20 mouse cellular contexts compared by ENCODE assay signal in the genomic region with DNA sequence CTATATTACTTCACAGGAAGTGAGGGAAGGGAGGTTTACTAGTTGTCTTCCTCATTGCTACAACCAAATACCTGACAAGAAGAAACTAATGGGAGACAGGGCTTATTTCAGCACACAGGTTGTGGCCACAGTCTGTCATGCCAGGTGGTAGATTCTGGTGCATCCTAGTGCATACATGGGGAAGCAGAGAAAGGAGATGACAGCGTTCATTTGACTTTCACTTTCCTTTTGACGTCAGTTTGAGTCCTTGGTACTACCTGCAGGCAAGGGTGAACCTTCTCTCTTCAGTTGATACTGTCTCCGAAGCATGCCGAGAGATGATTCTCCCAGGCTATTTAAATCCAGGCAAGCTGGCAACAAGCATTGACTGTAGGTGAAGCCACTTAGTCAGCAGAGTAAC.
A peak's percentile ranks its signal among the peaks of the same experiment; 100 is the strongest.
DNase-seq lines count a peak whose midpoint lies in the region; ATAC-seq and TF ChIP-seq lines count a peak whose summit lies in the region.
"Had no signal": no experiment of that assay in that cellular context is flagged by ENCODE, and none has a peak within 500 bp of the region (broad histone marks: within the 10 kb centered on the region; RNA-seq: fewer than 3 reads in every experiment).

No protein-coding gene starts in this region.

- H3K9me3 ChIP-seq in MEL (replicated peaks; ENCODE audit: insufficient read depth, low read length) = no peaks in the 10 kb centered on the region
- no peaks in the 10 kb centered on the region for H3K9me3 ChIP-seq in midbrain, embryonic 10.5 days (replicated peaks)
- H3K9me3 ChIP-seq: embryonic facial prominence, embryonic 13.5 days; forebrain, embryonic 12.5 days; hindbrain, embryonic 12.5 days; limb, embryonic 13.5 days had no signal

- no peak overlapping the region for H3K4me3 ChIP-seq in heart, adult 2 months
- peak overlapping the region; percentile 17 to 29; a peak in 1 of 4 replicates for H3K4me3 ChIP-seq in MEL (ENCODE audit: control insufficient read depth in 1 of 2, insufficient read depth in 1 of 2, low read depth in 2 of 2, low read length in 2 of 2)
- no peak overlapping the region for H3K4me3 ChIP-seq in midbrain, embryonic 10.5 days
- H3K4me3 ChIP-seq: embryonic facial prominence, embryonic 13.5 days; forebrain, embryonic 12.5 days; hindbrain, embryonic 12.5 days; limb, embryonic 13.5 days had no signal

- no peak for TF ChIP-seq EP300 in heart, adult 2 months (IDR thresholded peaks at IDR 0.05; ENCODE audit: insufficient read depth, low read depth, low read length)
- TF ChIP-seq EP300 in MEL (IDR thresholded peaks at IDR 0.05; ENCODE audit: low read depth in 1 of 2, low read length in 2 of 2) = no peak

- H3K4me1 ChIP-seq in heart, adult 2 months (ENCODE audit: control insufficient read depth, insufficient read depth, low read length) = no peaks in the 10 kb centered on the region
- H3K4me1 ChIP-seq in MEL (ENCODE audit: control insufficient read depth in 1 of 2, insufficient read depth in 2 of 2, low read length in 2 of 2) = no peaks in the 10 kb centered on the region
- no peaks in the 10 kb centered on the region for H3K4me1 ChIP-seq in midbrain, embryonic 10.5 days
- H3K4me1 ChIP-seq: embryonic facial prominence, embryonic 13.5 days; forebrain, embryonic 12.5 days; hindbrain, embryonic 12.5 days; limb, embryonic 13.5 days had no signal

- DNase-seq in heart, adult 11 months = peak; percentile 66
- DNase-seq in heart, adult 2 months = no peak
- no peak for DNase-seq in MEL (ENCODE audit: low read depth, low spot score)
- DNase-seq in cerebellum, adult 9-11 months = peak; percentile 67
- no peak for DNase-seq in right cerebral cortex, postnatal 14 days
- no peak for DNase-seq in midbrain, embryonic 10.5 days (ENCODE audit: low spot score)
- DNase-seq: adrenal gland, adult 8-10 months; gastrocnemius, postnatal 10 days; kidney, adult 11 months; kidney, postnatal 25 days; layer of hippocampus, postnatal 36 days; lung, postnatal 36 days; midbrain, embryonic 14.5 days; spleen, adult 18-20 months had no signal

- no peaks in the 10 kb centered on the region for H3K36me3 ChIP-seq in heart, adult 2 months (ENCODE audit: control insufficient read depth, insufficient read depth, low read length)
- no peaks in the 10 kb centered on the region for H3K36me3 ChIP-seq in MEL (ENCODE audit: control insufficient read depth in 1 of 2, insufficient read depth in 2 of 2, low read length in 2 of 2)
- H3K36me3 ChIP-seq in midbrain, embryonic 10.5 days = no peaks in the 10 kb centered on the region
- H3K36me3 ChIP-seq: embryonic facial prominence, embryonic 13.5 days; forebrain, embryonic 12.5 days; hindbrain, embryonic 12.5 days; limb, embryonic 13.5 days had no signal

- no peak overlapping the region for H3K27ac ChIP-seq in heart, adult 2 months
- H3K27ac ChIP-seq in MEL (ENCODE audit: control insufficient read depth, low read depth, low read length) = no peak overlapping the region
- H3K27ac ChIP-seq in midbrain, embryonic 10.5 days (replicated peaks) = no peak overlapping the region
- H3K27ac ChIP-seq: embryonic facial prominence, embryonic 13.5 days; hindbrain, embryonic 12.5 days; limb, embryonic 13.5 days had no signal

- TF ChIP-seq RAD21 in MEL (IDR thresholded peaks at IDR 0.05; ENCODE audit: low read depth, low read length) = no peak

- WGBS in heart, adult 2 months = 70% methylated on average over 4 of the region's 4 CpGs
- 92% methylated on average over 4 of the region's 4 CpGs for WGBS in midbrain, embryonic 10.5 days

- intact Hi-C loops in heart, adult 2 months (cut with DNase I) = no loop called here

- H3K9ac ChIP-seq in heart, adult 2 months (ENCODE audit: low read depth, low read length) = no peak overlapping the region
- no peak overlapping the region for H3K9ac ChIP-seq in MEL (ENCODE audit: control insufficient read depth, low read depth, low read length, poor library complexity, severe bottlenecking)
- H3K9ac ChIP-seq: embryonic facial prominence, embryonic 13.5 days; forebrain, embryonic 12.5 days; hindbrain, embryonic 12.5 days; limb, embryonic 13.5 days had no signal

- no peak for TF ChIP-seq CTCF in heart, adult 2 months (IDR thresholded peaks at IDR 0.05)
- no peak for TF ChIP-seq CTCF in MEL (IDR thresholded peaks at IDR 0.05 in 2 of 3, conservative IDR thresholded peaks at IDR 0.05 in 1 of 3; ENCODE audit: control insufficient read depth in 1 of 3, insufficient read depth in 1 of 3, low read depth in 2 of 3, low read length in 3 of 3, poor library complexity in 1 of 3, severe bottlenecking in 1 of 3)

- peak; percentile 67 for ATAC-seq in megakaryocyte, adult 5-6 weeks (ENCODE audit: poor library complexity, severe bottlenecking)
- ATAC-seq: Patski had no signal

- no peaks in the 10 kb centered on the region for H3K27me3 ChIP-seq in heart, adult 2 months (ENCODE audit: control insufficient read depth, insufficient read depth, low read length)
- H3K27me3 ChIP-seq in MEL (ENCODE audit: control insufficient read depth in 1 of 2, insufficient read depth in 2 of 2, low read length in 2 of 2) = no peaks in the 10 kb centered on the region
- no peaks in the 10 kb centered on the region for H3K27me3 ChIP-seq in midbrain, embryonic 10.5 days (ENCODE audit: low read depth, poor library complexity, severe bottlenecking)
- H3K27me3 ChIP-seq: embryonic facial prominence, embryonic 13.5 days; forebrain, embryonic 12.5 days; hindbrain, embryonic 12.5 days; limb, embryonic 13.5 days; Patski had no signal

- no peak for TF ChIP-seq POLR2A in heart, adult 2 months (IDR thresholded peaks at IDR 0.05; ENCODE audit: insufficient read depth, low read depth, low read length)
- TF ChIP-seq POLR2A in MEL (IDR thresholded peaks at IDR 0.05; ENCODE audit: control insufficient read depth in 1 of 2, insufficient read depth in 1 of 2, low read depth in 1 of 2, low read length in 2 of 2, poor library complexity in 1 of 2) = no peak

- H3K79me2 ChIP-seq in heart, adult 2 months (replicated peaks; ENCODE audit: control insufficient read depth, insufficient read depth, low read length) = no peaks in the 10 kb centered on the region
- H3K79me2 ChIP-seq in MEL (ENCODE audit: control insufficient read depth, insufficient read depth, low read length, poor library complexity) = no peaks in the 10 kb centered on the region

TF ChIP-seq in MEL, 35 proteins besides CTCF, POLR2A, EP300 and RAD21:
- TF ChIP-seq CHD1 (IDR thresholded peaks at IDR 0.05; ENCODE audit: low read depth, low read length) (no peak), JUND (IDR thresholded peaks at IDR 0.05; ENCODE audit: low read depth, low read length) (no peak), ZC3H11A (IDR thresholded peaks at IDR 0.05; ENCODE audit: low read depth, low read length) (no peak), MYC (IDR thresholded peaks at IDR 0.05; ENCODE audit: low read depth, low read length) (no peak), MAX (IDR thresholded peaks at IDR 0.05; ENCODE audit: low read length) (no peak), ZKSCAN1 (IDR thresholded peaks at IDR 0.05; ENCODE audit: low read depth, low read length) (no peak), E2F4 (IDR thresholded peaks at IDR 0.05; ENCODE audit: borderline replicate concordance, low read depth, low read length) (no peak), MEF2A (IDR thresholded peaks at IDR 0.05; ENCODE audit: extremely low read depth, insufficient replicate concordance, low read depth, low read length, poor library complexity, severe bottlenecking) (no peak), ZNF384 (IDR thresholded peaks at IDR 0.05; ENCODE audit: low read depth, low read length) (no peak), USF1 (IDR thresholded peaks at IDR 0.05; ENCODE audit: low read depth, low read length) (no peak), MYB (IDR thresholded peaks at IDR 0.05; ENCODE audit: low read depth, low read length) (no peak), SIN3A (IDR thresholded peaks at IDR 0.05; ENCODE audit: low read length) (no peak), GATA1 (IDR thresholded peaks at IDR 0.05; ENCODE audit: low read depth, low read length) (no peak)

Comparison
In these comparisons a context has a peak if more than half of its experiments do, and no peak if none do; other contexts are left out.
1. DNase-seq: peak in heart, adult 11 months (single experiment) and cerebellum, adult 9-11 months (single experiment); none in heart, adult 2 months (0 of 2), MEL (single experiment), right cerebral cortex, postnatal 14 days (single experiment) and midbrain, embryonic 10.5 days (single experiment).
2. H3K4me3 ChIP-seq: peak in MEL (2 of 2); none in heart, adult 2 months (single experiment) and midbrain, embryonic 10.5 days (single experiment).